8 mouse cellular contexts compared by ENCODE assay signal in genomic region chr11:116021328-116022220, GRCm38 (mm10). TPM values are rescaled to one million over a fixed set of nuclear protein-coding genes. Genes with fewer than 3 reads are reported as not detected.
DNase-seq lines count a peak whose midpoint lies in the region; ATAC-seq and TF ChIP-seq lines count a peak whose summit lies in the region.

No protein-coding gene starts in this region.

- no peaks in the 10 kb centered on the region for H3K9me3 ChIP-seq in kidney, embryonic 15.5 days (replicated peaks)
- H3K9me3 ChIP-seq in hindbrain, postnatal 0 days (ENCODE audit: low read length), result no peaks in the 10 kb centered on the region

- peaks cover 9% of the 10 kb centered on the region; the same call in 1 of the 2 replicates for H3K4me1 ChIP-seq in kidney, embryonic 15.5 days
- 0 out of 2 replicates have a peak, but pooled peaks cover 7% of the 10 kb centered on the region for H3K4me1 ChIP-seq in hindbrain, postnatal 0 days (ENCODE audit: insufficient read depth, low read length)

- WGBS in kidney, embryonic 15.5 days, result 80% methylated on average over 6 of the region's 6 CpGs
- 73% methylated on average over 6 of the region's 6 CpGs for WGBS in hindbrain, postnatal 0 days

- peaks cover 15% of the 10 kb centered on the region for H3K36me3 ChIP-seq in kidney, embryonic 15.5 days
- peaks cover 9% of the 10 kb centered on the region for H3K36me3 ChIP-seq in hindbrain, postnatal 0 days (ENCODE audit: insufficient read depth, low read length)

- peak overlapping the region; percentile 11; the same call in 1 of the 2 replicates for H3K27ac ChIP-seq in kidney, embryonic 15.5 days
- no peak overlapping the region for H3K27ac ChIP-seq in hindbrain, postnatal 0 days

- DNase-seq in kidney, adult 18-20 months, result no peak
- peak; percentile 42 for DNase-seq in c-Kit-positive CD71-positive TER-119-negative erythroid progenitor cells, embryonic 14.5 days (ENCODE audit: low read depth)
- DNase-seq in hindbrain, postnatal 0 days (ENCODE audit: low spot score), result no peak
- peak; percentile 57 for DNase-seq in naive thymus-derived CD4-positive, alpha-beta T cell, adult 2 months (ENCODE audit: low read depth)
- DNase-seq in right cerebral cortex, postnatal 14 days, result no peak
- no peak for DNase-seq in frontal cortex, postnatal 36 days (ENCODE audit: low spot score in 2 of 2)
- no peak for DNase-seq in thymus, adult 18-20 months

- no peak for ATAC-seq in kidney, embryonic 15.5 days (replicated peaks; ENCODE audit: low FRiP score)
- no peak for ATAC-seq in hindbrain, postnatal 0 days

- TF ChIP-seq CTCF in hindbrain, postnatal 0 days (IDR thresholded peaks at IDR 0.05; ENCODE audit: low read depth), result no peak

- H3K4me3 ChIP-seq in kidney, embryonic 15.5 days (replicated peaks), result peak overlapping the region; percentile 97
- H3K4me3 ChIP-seq in hindbrain, postnatal 0 days (ENCODE audit: low read length), result peak overlapping the region; percentile 49

- no peak overlapping the region for H3K9ac ChIP-seq in kidney, embryonic 15.5 days
- H3K9ac ChIP-seq in hindbrain, postnatal 0 days (replicated peaks; ENCODE audit: low read length), result 0 out of 2 replicates have a peak overlapping the region, but pooled peaks have one; percentile 10

- H3K27me3 ChIP-seq in kidney, embryonic 15.5 days, result no peaks in the 10 kb centered on the region
- H3K27me3 ChIP-seq in hindbrain, postnatal 0 days (ENCODE audit: insufficient read depth, low read length), result no peaks in the 10 kb centered on the region

- H3K4me2 ChIP-seq in kidney, embryonic 15.5 days, result peak overlapping the region; percentile 53
- H3K4me2 ChIP-seq in hindbrain, postnatal 0 days (ENCODE audit: low read depth, low read length), result peak overlapping the region; percentile 79

RNA-seq across cellular contexts. Expression of gene H3f3b, which starts 6.2 kb away (rescaled TPM):
- 1,673 and 1,817 TPM in 2 replicates for polyA plus RNA-seq in kidney, embryonic 15.5 days (2015; fragmentation: Nextera tagmentation; extraction: Ambion mirVana)
- 603 and 627 TPM in 2 replicates for total RNA-seq in hindbrain, postnatal 0 days (2014; rRNA removed)
- polyA plus RNA-seq in hindbrain, postnatal 0 days (2015; fragmentation: Nextera tagmentation; extraction: Ambion mirVana), result 2,179 and 2,253 TPM in 2 replicates

RNA-seq across cellular contexts. Expression of gene Unk, which starts 8.5 kb away (rescaled TPM):
- polyA plus RNA-seq in kidney, embryonic 15.5 days (2015; fragmentation: Nextera tagmentation; extraction: Ambion mirVana), result 37.3 and 40.1 TPM in 2 replicates
- total RNA-seq in hindbrain, postnatal 0 days (2014; rRNA removed), result 47.1 and 50.2 TPM in 2 replicates
- 22.8 and 24.5 TPM in 2 replicates for polyA plus RNA-seq in hindbrain, postnatal 0 days (2015; fragmentation: Nextera tagmentation; extraction: Ambion mirVana)

RNA-seq across cellular contexts. Expression of gene Galk1, which starts 9.1 kb away (rescaled TPM):
- polyA plus RNA-seq in kidney, embryonic 15.5 days (2015; fragmentation: Nextera tagmentation; extraction: Ambion mirVana), result 194 and 208 TPM in 2 replicates
- total RNA-seq in hindbrain, postnatal 0 days (2014; rRNA removed), result 51.5 and 52.3 TPM in 2 replicates
- 60.3 and 61.7 TPM in 2 replicates for polyA plus RNA-seq in hindbrain, postnatal 0 days (2015; fragmentation: Nextera tagmentation; extraction: Ambion mirVana)

RNA-seq across cellular contexts. Expression of gene Itgb4, which starts 47.1 kb away (rescaled TPM):
- 2.1 and 2.7 TPM in 2 replicates for polyA plus RNA-seq in kidney, embryonic 15.5 days (2015; fragmentation: Nextera tagmentation; extraction: Ambion mirVana)
- 1.7 and 3.1 TPM in 2 replicates for total RNA-seq in hindbrain, postnatal 0 days (2014; rRNA removed)
- 2.2 and 2.8 TPM in 2 replicates for polyA plus RNA-seq in hindbrain, postnatal 0 days (2015; fragmentation: Nextera tagmentation; extraction: Ambion mirVana)

RNA-seq across cellular contexts. Expression of gene Unc13d, which starts 56.2 kb away (rescaled TPM):
- 1.3 and 1.5 TPM in 2 replicates for polyA plus RNA-seq in kidney, embryonic 15.5 days (2015; fragmentation: Nextera tagmentation; extraction: Ambion mirVana)
- total RNA-seq in hindbrain, postnatal 0 days (2014; rRNA removed), result 0.65 and 1.3 TPM in 2 replicates
- polyA plus RNA-seq in hindbrain, postnatal 0 days (2015; fragmentation: Nextera tagmentation; extraction: Ambion mirVana), result 0.65 and 0.96 TPM in 2 replicates

Comparison
In these comparisons a context has a peak if more than half of its experiments do, and no peak if none do; other contexts are left out.
1. DNase-seq: peak in c-Kit-positive CD71-positive TER-119-negative erythroid progenitor cells, embryonic 14.5 days (single experiment) and naive thymus-derived CD4-positive, alpha-beta T cell, adult 2 months (single experiment); none in kidney, adult 18-20 months (single experiment), hindbrain, postnatal 0 days (single experiment), right cerebral cortex, postnatal 14 days (single experiment), frontal cortex, postnatal 36 days (0 of 2) and thymus, adult 18-20 months (0 of 2).